Mouse (Mus musculus): ENCODE measurements around the gene Emilin3. TPM values are rescaled to one million over a fixed set of nuclear protein-coding genes. Genes with fewer than 3 reads are reported as not detected.

Gene Emilin3
- polyA plus RNA-seq, 1 experiment from 2014 or later = 54.6 TPM

- H3K27ac ChIP-seq = peak overlapping the region; percentile 33
- WGBS = 63% methylated on average over 13 of the region's 13 CpGs
Measured at GRCm38 (mm10) chr2:160915821-160916610, 3.9 kb upstream of the Emilin3 start.

GRCm38 (mm10) chr2:160914656-160915055 is 2.5 kb upstream of the Emilin3 start:
- H3K4me1 ChIP-seq = peaks cover 52% of the 10 kb centered on the region
- peak overlapping the region; percentile 33; the same call in 1 of the 2 replicates for H3K27ac ChIP-seq
- WGBS = 79% methylated on average over 9 of the region's 9 CpGs
- no peak overlapping the region for H3K9ac ChIP-seq
- peaks cover 11% of the 10 kb centered on the region; the same call in 1 of the 2 replicates for H3K27me3 ChIP-seq
- H3K9me3 ChIP-seq = no peaks in the 10 kb centered on the region
- no peak overlapping the region for H3K4me2 ChIP-seq
- no peaks in the 10 kb centered on the region for H3K36me3 ChIP-seq
- ATAC-seq (ENCODE audit: insufficient number of reproducible peaks, low FRiP score, low TSS enrichment, low read depth) = no peak
- H3K4me3 ChIP-seq = no peak overlapping the region

More at GRCm38 (mm10) chr2:160915821-160916610, 3.9 kb upstream of the Emilin3 start:
- no peak for ATAC-seq (ENCODE audit: insufficient number of reproducible peaks, low FRiP score, low TSS enrichment, low read depth)
- H3K4me2 ChIP-seq = no peak overlapping the region
- no peaks in the 10 kb centered on the region for H3K36me3 ChIP-seq
- H3K4me3 ChIP-seq = no peak overlapping the region
- H3K9me3 ChIP-seq = no peaks in the 10 kb centered on the region
- H3K27me3 ChIP-seq = peaks cover 11% of the 10 kb centered on the region; the same call in 1 of the 2 replicates
- peaks cover 50% of the 10 kb centered on the region for H3K4me1 ChIP-seq
- no peak overlapping the region for H3K9ac ChIP-seq

- Histone ChIP-seq H3K27ac (peak overlapping the region; percentile 93), H3K9me3 (no peaks in the 10 kb centered on the region), H3K9ac (peak overlapping the region; percentile 76), H3K27me3 (peaks cover 15% of the 10 kb centered on the region; the same call in 1 of the 2 replicates), H3K36me3 (peaks cover 22% of the 10 kb centered on the region), H3K4me1 (peaks cover 55% of the 10 kb centered on the region), H3K4me3 (peak overlapping the region; percentile 60), H3K4me2 (peak overlapping the region; percentile 93)
- ATAC-seq (ENCODE audit: insufficient number of reproducible peaks, low FRiP score, low TSS enrichment, low read depth) = peak; percentile 35
- WGBS = under 1% methylated on average over 63 of the region's 64 CpGs
Measured at GRCm38 (mm10) chr2:160911558-160912201, 448 bp downstream of the Emilin3 start.

DNA sequence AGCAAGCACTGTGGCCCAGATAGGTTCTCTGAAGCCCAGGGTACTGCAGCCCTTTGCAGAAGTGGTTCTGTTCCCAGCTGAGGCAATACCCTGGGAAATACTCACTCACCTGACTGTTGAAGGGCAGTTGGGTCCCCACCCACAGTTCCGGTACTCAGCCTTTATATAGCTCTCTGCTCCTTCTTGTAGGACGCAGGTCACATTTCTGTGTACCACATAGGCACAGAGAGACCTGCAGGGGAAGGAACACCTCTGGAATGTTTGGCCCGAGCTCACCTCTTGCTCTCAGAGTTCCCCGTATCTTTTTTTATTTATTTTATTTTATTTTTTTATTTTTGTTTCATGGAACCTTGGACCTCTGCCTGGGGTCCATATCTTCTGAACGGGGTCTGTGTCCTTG is 1.5 kb downstream of the Emilin3 start:
- Histone ChIP-seq H3K4me2 (peak overlapping the region; percentile 93), H3K9ac (no peak overlapping the region; the same call in 1 of the 2 replicates), H3K36me3 (peaks cover 32% of the 10 kb centered on the region), H3K27ac (no peak overlapping the region), H3K4me1 (peaks cover 46% of the 10 kb centered on the region), H3K4me3 (peak overlapping the region; percentile 60), H3K27me3 (peaks cover 15% of the 10 kb centered on the region; the same call in 1 of the 2 replicates), H3K9me3 (no peaks in the 10 kb centered on the region)
- 74% methylated on average over 5 of the region's 5 CpGs for WGBS
- ATAC-seq (ENCODE audit: insufficient number of reproducible peaks, low FRiP score, low TSS enrichment, low read depth) = no peak

- Histone ChIP-seq H3K9me3 (no peaks in the 10 kb centered on the region), H3K4me3 (no peak overlapping the region), H3K4me2 (no peak overlapping the region), H3K27ac (no peak overlapping the region), H3K4me1 (peaks cover 33% of the 10 kb centered on the region), H3K36me3 (peaks cover 41% of the 10 kb centered on the region), H3K27me3 (peaks cover 15% of the 10 kb centered on the region; the same call in 1 of the 2 replicates), H3K9ac (no peak overlapping the region)
- no peak for ATAC-seq (ENCODE audit: insufficient number of reproducible peaks, low FRiP score, low TSS enrichment, low read depth)
- WGBS = 62% methylated on average over 18 of the region's 18 CpGs
Measured at GRCm38 (mm10) chr2:160908607-160909006, 3.5 kb downstream of the Emilin3 start.

- Histone ChIP-seq H3K9ac (no peak overlapping the region), H3K4me1 (peaks cover 19% of the 10 kb centered on the region), H3K4me2 (no peak overlapping the region), H3K4me3 (no peak overlapping the region), H3K27me3 (0 out of 2 replicates have a peak, but pooled peaks cover 4% of the 10 kb centered on the region), H3K9me3 (no peaks in the 10 kb centered on the region), H3K36me3 (peaks cover 41% of the 10 kb centered on the region), H3K27ac (no peak overlapping the region)
- 76% methylated on average over 5 of the region's 5 CpGs for WGBS
- no peak for ATAC-seq (ENCODE audit: insufficient number of reproducible peaks, low FRiP score, low TSS enrichment, low read depth)
Measured at GRCm38 (mm10) chr2:160906101-160906500, 6.0 kb downstream of the Emilin3 start.

- WGBS = 92% methylated on average over 12 of the region's 12 CpGs
- H3K9me3 ChIP-seq = no peaks in the 10 kb centered on the region
- H3K4me2 ChIP-seq = no peak overlapping the region
- peaks cover 14% of the 10 kb centered on the region for H3K4me1 ChIP-seq
- H3K4me3 ChIP-seq = no peak overlapping the region
- peaks cover 41% of the 10 kb centered on the region for H3K36me3 ChIP-seq
- H3K27me3 ChIP-seq = 0 out of 2 replicates have a peak, but pooled peaks cover 4% of the 10 kb centered on the region
- H3K27ac ChIP-seq = no peak overlapping the region
- ATAC-seq (ENCODE audit: insufficient number of reproducible peaks, low FRiP score, low TSS enrichment, low read depth) = no peak
- no peak overlapping the region for H3K9ac ChIP-seq
Measured at GRCm38 (mm10) chr2:160905301-160905700, 6.8 kb downstream of the Emilin3 start.

GRCm38 (mm10) chr2:160901656-160902412 is 10.3 kb downstream of the Emilin3 start:
- H3K27ac ChIP-seq = no peak overlapping the region
- ATAC-seq (ENCODE audit: insufficient number of reproducible peaks, low FRiP score, low TSS enrichment, low read depth) = no peak

GRCm38 (mm10) chr2:160891697-160892096 is 20.4 kb downstream of the Emilin3 start:
- 0 out of 2 replicates have a peak, but pooled peaks cover 3% of the 10 kb centered on the region for H3K36me3 ChIP-seq
- no peaks in the 10 kb centered on the region for H3K9me3 ChIP-seq
- no peak overlapping the region for H3K27ac ChIP-seq
- no peak overlapping the region for H3K4me3 ChIP-seq
- no peak overlapping the region for H3K9ac ChIP-seq
- WGBS = 71% methylated on average over 9 of the region's 9 CpGs
- no peak overlapping the region for H3K4me2 ChIP-seq
- no peak for ATAC-seq (ENCODE audit: insufficient number of reproducible peaks, low FRiP score, low TSS enrichment, low read depth)
- H3K27me3 ChIP-seq = no peaks in the 10 kb centered on the region
- peaks cover 16% of the 10 kb centered on the region for H3K4me1 ChIP-seq

More at GRCm38 (mm10) chr2:160901656-160902412, 10.3 kb downstream of the Emilin3 start:
- no peak overlapping the region for H3K4me3 ChIP-seq
- H3K27me3 ChIP-seq = no peaks in the 10 kb centered on the region
- no peak overlapping the region for H3K9ac ChIP-seq
- no peak overlapping the region for H3K4me2 ChIP-seq
- H3K9me3 ChIP-seq = no peaks in the 10 kb centered on the region
- H3K36me3 ChIP-seq = peaks cover 21% of the 10 kb centered on the region
- 77% methylated on average over 7 of the region's 7 CpGs for WGBS
- H3K4me1 ChIP-seq = peaks cover 5% of the 10 kb centered on the region

DNA sequence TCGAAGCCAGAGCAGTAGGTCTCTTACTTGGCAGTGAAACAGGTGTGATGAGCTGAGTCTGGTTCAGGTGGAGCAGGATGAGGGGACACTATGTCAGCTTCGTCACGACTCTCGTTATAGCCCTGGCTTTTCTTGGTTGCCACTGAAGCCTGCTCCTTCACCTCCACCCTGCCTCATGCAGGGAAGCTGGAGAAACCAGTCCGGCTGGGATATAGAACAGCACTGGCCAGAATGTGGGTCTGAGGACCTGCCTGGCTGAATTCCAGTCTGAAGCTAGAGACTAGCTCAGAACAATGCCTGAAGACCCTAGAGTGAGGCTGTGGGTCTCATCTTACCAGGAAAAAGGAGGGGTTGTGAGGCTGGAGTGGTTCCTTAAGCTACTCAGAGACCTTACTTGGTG is 21.1 kb downstream of the Emilin3 start:
- Histone ChIP-seq H3K9me3 (no peaks in the 10 kb centered on the region), H3K27ac (no peak overlapping the region), H3K4me2 (no peak overlapping the region), H3K27me3 (no peaks in the 10 kb centered on the region), H3K9ac (no peak overlapping the region), H3K4me3 (no peak overlapping the region), H3K36me3 (0 out of 2 replicates have a peak, but pooled peaks cover 2% of the 10 kb centered on the region), H3K4me1 (peaks cover 16% of the 10 kb centered on the region)
- 66% methylated on average over 5 of the region's 5 CpGs for WGBS
- no peak for ATAC-seq (ENCODE audit: insufficient number of reproducible peaks, low FRiP score, low TSS enrichment, low read depth)

DNA sequence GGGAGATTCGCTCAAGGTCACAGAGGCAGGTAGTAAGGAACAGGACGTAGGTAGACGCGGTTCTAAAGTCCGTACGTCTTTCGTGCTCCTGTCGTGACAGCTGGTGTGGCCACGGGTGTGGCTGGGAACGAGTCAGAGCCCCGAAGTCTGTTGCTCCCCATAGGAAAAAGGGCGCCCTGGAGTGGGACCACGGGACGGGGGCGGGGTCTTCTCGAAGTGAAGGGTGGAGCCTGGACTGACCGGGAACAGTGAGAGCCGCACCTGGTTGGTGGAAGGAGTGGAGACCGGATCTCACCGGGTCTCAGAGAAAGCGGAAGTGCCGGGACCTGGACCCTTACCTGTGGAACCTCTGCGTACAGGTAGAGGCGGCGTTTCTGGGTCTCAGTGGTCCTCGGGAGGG is 24.3 kb downstream of the Emilin3 start:
- Histone ChIP-seq H3K27me3 (no peaks in the 10 kb centered on the region), H3K4me2 (peak overlapping the region; percentile 95)

More for the DNA sequence above, 24.3 kb downstream of the Emilin3 start:
- Histone ChIP-seq H3K4me1 (peaks cover 16% of the 10 kb centered on the region), H3K4me3 (peak overlapping the region; percentile 50), H3K9ac (peak overlapping the region; percentile 14; the same call in 1 of the 2 replicates), H3K36me3 (no peaks in the 10 kb centered on the region), H3K27ac (no peak overlapping the region), H3K9me3 (no peaks in the 10 kb centered on the region)
- under 1% methylated on average over 26 of the region's 26 CpGs for WGBS
- ATAC-seq (ENCODE audit: insufficient number of reproducible peaks, low FRiP score, low TSS enrichment, low read depth) = peak; percentile 33; the same call in 1 of the 2 replicates

All from limb, embryonic 15.5 days (tissue).